Mouse (Mus musculus): ENCODE measurements around the gene Pde5a. TPM values are rescaled to one million over a fixed set of nuclear protein-coding genes. Genes with fewer than 3 reads are reported as not detected.
A peak's percentile ranks its signal among the peaks of the same experiment; 100 is the strongest.

The Pde5a gene
- polyA plus RNA-seq (2015; fragmentation: Nextera tagmentation; extraction: Ambion mirVana): 19.5 and 19.8 TPM in 2 replicates

- Histone ChIP-seq H3K27me3 (replicated peaks) (no peaks in the 10 kb centered on the region), H3K27ac (peak within 1 kb of the TSS; percentile 98), H3K4me2 (peak within 1 kb of the TSS; percentile 83), H3K4me3 (replicated peaks) (peak within 1 kb of the TSS; percentile 82), H3K4me1 (no peaks in the 10 kb centered on the region; the same call in 1 of the 2 replicates), H3K9me3 (no peaks in the 10 kb centered on the region), H3K36me3 (no peaks in the 10 kb centered on the region), H3K9ac (peak within 1 kb of the TSS; percentile 85)
- peak; percentile 37 for ATAC-seq (ENCODE audit: insufficient read depth, low FRiP score, low read depth)
- under 1% methylated on average over 49 of the region's 49 CpGs for WGBS
These were observed at the start of gene Pde5a for GRCm38 (mm10) chr3:122728852-122729600. Gene Pde5a (plus strand): TSS chr3:122728947.

- ATAC-seq (ENCODE audit: insufficient read depth, low FRiP score, low read depth): no peak
- no peak overlapping the region for H3K4me2 ChIP-seq
- H3K27me3 ChIP-seq (replicated peaks): no peaks in the 10 kb centered on the region
- WGBS: 94% methylated on average over 3 of the region's 3 CpGs
- no peak overlapping the region for H3K27ac ChIP-seq
- no peaks in the 10 kb centered on the region for H3K9me3 ChIP-seq
- no peaks in the 10 kb centered on the region for H3K36me3 ChIP-seq
- 0 out of 2 replicates have a peak, but pooled peaks cover 4% of the 10 kb centered on the region for H3K4me1 ChIP-seq
- no peak overlapping the region for H3K4me3 ChIP-seq (replicated peaks)
- H3K9ac ChIP-seq: no peak overlapping the region
These were observed 47.9 kb upstream of the Pde5a start for GRCm38 (mm10) chr3:122680851-122681250.

GRCm38 (mm10) chr3:122682352-122682751 is 46.4 kb upstream of the Pde5a start:
- Histone ChIP-seq H3K4me1 (0 out of 2 replicates have a peak, but pooled peaks cover 4% of the 10 kb centered on the region), H3K27me3 (replicated peaks) (no peaks in the 10 kb centered on the region), H3K9me3 (no peaks in the 10 kb centered on the region), H3K27ac (no peak overlapping the region; the same call in 1 of the 2 replicates), H3K9ac (no peak overlapping the region), H3K4me3 (replicated peaks) (no peak overlapping the region), H3K4me2 (no peak overlapping the region), H3K36me3 (no peaks in the 10 kb centered on the region)
- WGBS: 36% methylated on average over 4 of the region's 4 CpGs
- no peak for ATAC-seq (ENCODE audit: insufficient read depth, low FRiP score, low read depth)

GRCm38 (mm10) chr3:122684832-122685231 is 43.9 kb upstream of the Pde5a start:
- Histone ChIP-seq H3K27ac (peak overlapping the region; percentile 83), H3K27me3 (replicated peaks) (no peaks in the 10 kb centered on the region), H3K9me3 (no peaks in the 10 kb centered on the region), H3K9ac (no peak overlapping the region), H3K4me1 (0 out of 2 replicates have a peak, but pooled peaks cover 4% of the 10 kb centered on the region), H3K4me2 (no peak overlapping the region), H3K4me3 (replicated peaks) (no peak overlapping the region), H3K36me3 (no peaks in the 10 kb centered on the region)
- peak; percentile 56 for ATAC-seq (ENCODE audit: insufficient read depth, low FRiP score, low read depth)
- 31% methylated on average over 7 of the region's 7 CpGs for WGBS

GRCm38 (mm10) chr3:122693039-122693438 is 35.7 kb upstream of the Pde5a start:
- H3K27ac ChIP-seq: no peak overlapping the region
- WGBS: 67% methylated on average over 3 of the region's 3 CpGs
- H3K4me2 ChIP-seq: no peak overlapping the region
- no peak overlapping the region for H3K4me3 ChIP-seq (replicated peaks)
- no peaks in the 10 kb centered on the region for H3K4me1 ChIP-seq
- H3K36me3 ChIP-seq: no peaks in the 10 kb centered on the region
- H3K9ac ChIP-seq: no peak overlapping the region
- H3K27me3 ChIP-seq (replicated peaks): no peaks in the 10 kb centered on the region
- no peak for ATAC-seq (ENCODE audit: insufficient read depth, low FRiP score, low read depth)
- no peaks in the 10 kb centered on the region for H3K9me3 ChIP-seq

GRCm38 (mm10) chr3:122695870-122696269 is 32.9 kb upstream of the Pde5a start:
- H3K27ac ChIP-seq: no peak overlapping the region

GRCm38 (mm10) chr3:122696672-122697071 is 32.1 kb upstream of the Pde5a start:
- Histone ChIP-seq H3K4me2 (no peak overlapping the region), H3K4me3 (replicated peaks) (no peak overlapping the region), H3K27me3 (replicated peaks) (no peaks in the 10 kb centered on the region), H3K36me3 (no peaks in the 10 kb centered on the region), H3K27ac (no peak overlapping the region), H3K4me1 (no peaks in the 10 kb centered on the region), H3K9me3 (no peaks in the 10 kb centered on the region), H3K9ac (no peak overlapping the region)
- 73% methylated on average over 4 of the region's 4 CpGs for WGBS
- no peak for ATAC-seq (ENCODE audit: insufficient read depth, low FRiP score, low read depth)

More at GRCm38 (mm10) chr3:122695870-122696269, 32.9 kb upstream of the Pde5a start:
- no peaks in the 10 kb centered on the region for H3K27me3 ChIP-seq (replicated peaks)
- H3K4me2 ChIP-seq: no peak overlapping the region
- H3K4me1 ChIP-seq: no peaks in the 10 kb centered on the region
- no peak overlapping the region for H3K4me3 ChIP-seq (replicated peaks)
- H3K36me3 ChIP-seq: no peaks in the 10 kb centered on the region
- H3K9me3 ChIP-seq: no peaks in the 10 kb centered on the region
- no peak for ATAC-seq (ENCODE audit: insufficient read depth, low FRiP score, low read depth)
- no peak overlapping the region for H3K9ac ChIP-seq
- WGBS: 58% methylated on average over 3 of the region's 3 CpGs

GRCm38 (mm10) chr3:122704209-122704608 is 24.5 kb upstream of the Pde5a start:
- H3K4me3 ChIP-seq (replicated peaks): no peak overlapping the region
- no peaks in the 10 kb centered on the region for H3K4me1 ChIP-seq
- 11% methylated on average over 6 of the region's 6 CpGs for WGBS
- peak overlapping the region; percentile 55 for H3K27ac ChIP-seq
- H3K36me3 ChIP-seq: no peaks in the 10 kb centered on the region
- no peaks in the 10 kb centered on the region for H3K9me3 ChIP-seq
- ATAC-seq (ENCODE audit: insufficient read depth, low FRiP score, low read depth): peak; percentile 82; the same call in 1 of the 2 replicates
- no peaks in the 10 kb centered on the region for H3K27me3 ChIP-seq (replicated peaks)
- no peak overlapping the region for H3K4me2 ChIP-seq
- H3K9ac ChIP-seq: no peak overlapping the region

GRCm38 (mm10) chr3:122705246-122705645 is 23.5 kb upstream of the Pde5a start:
- no peak for ATAC-seq (ENCODE audit: insufficient read depth, low FRiP score, low read depth)
- Histone ChIP-seq H3K9me3 (no peaks in the 10 kb centered on the region), H3K9ac (no peak overlapping the region), H3K27me3 (replicated peaks) (no peaks in the 10 kb centered on the region), H3K4me3 (replicated peaks) (no peak overlapping the region), H3K27ac (peak overlapping the region; percentile 55), H3K36me3 (no peaks in the 10 kb centered on the region), H3K4me1 (no peaks in the 10 kb centered on the region), H3K4me2 (no peak overlapping the region)
- WGBS: 48% methylated on average over 7 of the region's 7 CpGs

GRCm38 (mm10) chr3:122708485-122708884 is 20.3 kb upstream of the Pde5a start:
- Histone ChIP-seq H3K4me1 (no peaks in the 10 kb centered on the region), H3K27me3 (replicated peaks) (no peaks in the 10 kb centered on the region), H3K36me3 (no peaks in the 10 kb centered on the region), H3K4me2 (no peak overlapping the region), H3K4me3 (replicated peaks) (no peak overlapping the region), H3K27ac (peak overlapping the region; percentile 72; the same call in 1 of the 2 replicates), H3K9ac (no peak overlapping the region), H3K9me3 (no peaks in the 10 kb centered on the region)
- 47% methylated on average over 6 of the region's 6 CpGs for WGBS
- ATAC-seq (ENCODE audit: insufficient read depth, low FRiP score, low read depth): no peak

- Histone ChIP-seq H3K9ac (no peak overlapping the region), H3K36me3 (no peaks in the 10 kb centered on the region), H3K4me3 (replicated peaks) (no peak overlapping the region), H3K4me2 (no peak overlapping the region), H3K27me3 (replicated peaks) (no peaks in the 10 kb centered on the region), H3K9me3 (no peaks in the 10 kb centered on the region), H3K4me1 (no peaks in the 10 kb centered on the region), H3K27ac (no peak overlapping the region; the same call in 1 of the 2 replicates)
- 63% methylated on average over 3 of the region's 3 CpGs for WGBS
- ATAC-seq (ENCODE audit: insufficient read depth, low FRiP score, low read depth): no peak
These were observed 18.6 kb upstream of the Pde5a start for GRCm38 (mm10) chr3:122710141-122710540.

GRCm38 (mm10) chr3:122718631-122719030 is 10.1 kb upstream of the Pde5a start:
- 77% methylated on average over 2 of the region's 2 CpGs for WGBS
- Histone ChIP-seq H3K4me1 (no peaks in the 10 kb centered on the region), H3K4me2 (no peak overlapping the region), H3K9ac (no peak overlapping the region), H3K4me3 (replicated peaks) (no peak overlapping the region), H3K36me3 (no peaks in the 10 kb centered on the region), H3K27me3 (replicated peaks) (no peaks in the 10 kb centered on the region), H3K27ac (no peak overlapping the region), H3K9me3 (no peaks in the 10 kb centered on the region)
- ATAC-seq (ENCODE audit: insufficient read depth, low FRiP score, low read depth): no peak

Measured in stomach, embryonic 15.5 days (tissue).